Mouse (Mus musculus): Measurements from ENCODE around the gene Ifna9. TPM values are rescaled to one million over a fixed set of nuclear protein-coding genes. Genes with fewer than 3 reads are reported as not detected.
"Not testable (repeated sequence)": the region's sequence is repeated elsewhere in the genome, so short reads cannot be mapped to it uniquely, and the experiment has no call there.

Ifna9 gene
- not detected in 2 replicates for polyA plus RNA-seq (2016; fragmentation: Nextera tagmentation; extraction: Ambion mirVana)

- Histone ChIP-seq H3K27me3 (replicated peaks) (no peaks in the 10 kb centered on the region), H3K36me3 (no peaks in the 10 kb centered on the region), H3K4me2 (replicated peaks) (no peak within 1 kb of the TSS), H3K4me1 (no peaks in the 10 kb centered on the region), H3K4me3 (no peak within 1 kb of the TSS), H3K27ac (no peak within 1 kb of the TSS), H3K9ac (no peak within 1 kb of the TSS), H3K9me3 (no peaks in the 10 kb centered on the region)
- ATAC-seq (ENCODE audit: low FRiP score, low read depth): no peak
- WGBS: 79% methylated on average over 1 of the region's 1 CpGs
Observed at GRCm38 (mm10) chr4:88592285-88592684, at the start of gene Ifna9. Ifna9 (minus strand) TSS chr4:88592385.

GRCm38 (mm10) chr4:88641077-88641831, 49.1 kb upstream of the Ifna9 start:
- Histone ChIP-seq H3K9ac (no peak overlapping the region), H3K4me2 (replicated peaks) (peak overlapping the region; percentile 40), H3K4me1 (no peaks in the 10 kb centered on the region), H3K27ac (no peak overlapping the region), H3K36me3 (no peaks in the 10 kb centered on the region), H3K9me3 (no peaks in the 10 kb centered on the region), H3K4me3 (no peak overlapping the region), H3K27me3 (replicated peaks) (no peaks in the 10 kb centered on the region)
- ATAC-seq (ENCODE audit: low FRiP score, low read depth): peak; percentile 92
- WGBS: 14% methylated on average over 11 of the region's 11 CpGs

DNA sequence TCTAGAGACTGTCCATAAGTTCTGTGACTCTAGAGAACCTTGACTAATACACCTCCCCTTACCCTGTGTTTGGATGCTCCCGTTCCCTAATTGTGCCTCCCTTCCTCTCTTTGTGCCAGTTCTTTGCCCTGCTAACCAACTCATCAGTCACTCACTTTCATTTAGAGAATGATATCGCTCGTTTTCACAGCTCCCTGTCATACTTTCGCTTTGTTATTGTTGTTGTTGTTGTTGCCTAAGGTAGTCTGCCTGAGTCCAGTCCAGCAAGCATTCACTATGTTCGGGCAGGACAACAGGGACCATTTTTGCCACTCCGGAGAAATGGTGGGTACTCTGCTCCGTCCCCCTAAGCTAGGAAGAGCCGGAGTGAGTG, 48.5 kb upstream of the Ifna9 start:
- 64% methylated on average over 8 of the region's 8 CpGs for WGBS
- no peaks in the 10 kb centered on the region for H3K27me3 ChIP-seq (replicated peaks)
- no peaks in the 10 kb centered on the region for H3K9me3 ChIP-seq
- no peak for ATAC-seq (ENCODE audit: low FRiP score, low read depth)
- H3K27ac ChIP-seq: no peak overlapping the region
- H3K36me3 ChIP-seq: no peaks in the 10 kb centered on the region
- peak overlapping the region; percentile 40 for H3K4me2 ChIP-seq (replicated peaks)
- no peak overlapping the region for H3K4me3 ChIP-seq
- no peak overlapping the region for H3K9ac ChIP-seq
- H3K4me1 ChIP-seq: no peaks in the 10 kb centered on the region

DNA sequence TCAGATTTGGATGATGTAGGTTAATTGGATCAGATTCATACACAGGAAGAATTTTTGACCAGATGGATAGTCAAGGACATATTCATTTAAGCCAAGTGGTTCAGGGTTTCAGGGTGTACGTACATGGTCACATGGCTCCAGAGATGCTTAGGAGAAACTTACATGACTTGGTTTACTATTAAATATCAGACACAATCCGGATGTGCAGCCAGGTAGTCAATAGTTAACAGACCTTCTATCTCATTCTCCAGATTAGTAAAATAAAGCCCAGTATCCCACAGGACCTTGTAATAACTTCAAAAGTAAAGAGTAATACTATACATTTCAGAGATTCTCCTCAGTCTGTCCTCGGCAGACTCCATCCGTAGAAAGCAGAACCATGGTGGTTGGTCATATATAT, 42.1 kb upstream of the Ifna9 start, which contains the start of gene C87499:
Gene C87499, minus strand, starts transcription at position 101 of the 400 bp plus-strand sequence.
- Histone ChIP-seq H3K9ac (no peak within 1 kb of the TSS), H3K27ac (no peak within 1 kb of the TSS), H3K4me1 (no peaks in the 10 kb centered on the region), H3K4me2 (replicated peaks) (no peak within 1 kb of the TSS), H3K36me3 (no peaks in the 10 kb centered on the region), H3K4me3 (no peak within 1 kb of the TSS), H3K9me3 (no peaks in the 10 kb centered on the region), H3K27me3 (replicated peaks) (no peaks in the 10 kb centered on the region)
- WGBS: 93% methylated on average over 4 of the region's 4 CpGs
- ATAC-seq (ENCODE audit: low FRiP score, low read depth): no peak

DNA sequence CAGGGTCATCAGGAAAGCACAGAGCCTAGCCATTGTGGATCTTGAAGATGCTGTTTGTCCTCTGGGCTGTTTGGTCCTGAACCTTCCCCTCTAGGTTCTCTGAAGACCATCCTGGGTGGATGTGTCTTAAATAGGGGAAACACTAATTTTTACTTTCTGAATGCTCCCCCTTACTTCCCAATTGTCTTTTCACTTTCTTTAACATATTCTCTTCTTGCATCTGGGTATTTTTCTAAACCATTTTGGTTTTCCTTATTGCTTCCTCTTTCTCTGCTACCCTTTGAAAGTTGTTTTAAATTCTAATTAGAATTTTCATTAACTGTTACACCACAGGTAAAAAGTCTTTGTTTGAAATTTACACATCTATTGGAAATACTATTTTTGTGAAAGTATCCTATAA, 11.1 kb upstream of the Ifna9 start, which contains the start of gene Ifna12:
Gene Ifna12, minus strand, starts transcription at position 101 of the 400 bp plus-strand sequence.
- no peak for ATAC-seq (ENCODE audit: low FRiP score, low read depth)
- Histone ChIP-seq H3K4me3 (no peak within 1 kb of the TSS), H3K9ac (no peak within 1 kb of the TSS), H3K4me2 (replicated peaks) (no peak within 1 kb of the TSS), H3K27ac (no peak within 1 kb of the TSS), H3K36me3 (no peaks in the 10 kb centered on the region), H3K4me1 (no peaks in the 10 kb centered on the region), H3K27me3 (replicated peaks) (no peaks in the 10 kb centered on the region), H3K9me3 (no peaks in the 10 kb centered on the region)

- H3K4me2 ChIP-seq (replicated peaks): no peak within 1 kb of the TSS
- no peak within 1 kb of the TSS for H3K9ac ChIP-seq
- no peak within 1 kb of the TSS for H3K27ac ChIP-seq
- no peak within 1 kb of the TSS for H3K4me3 ChIP-seq
- no peaks in the 10 kb centered on the region for H3K36me3 ChIP-seq
- no peaks in the 10 kb centered on the region for H3K4me1 ChIP-seq
- WGBS: 77% methylated on average over 1 of the region's 1 CpGs
- no peak for ATAC-seq (ENCODE audit: low FRiP score, low read depth)
- no peaks in the 10 kb centered on the region for H3K9me3 ChIP-seq
- H3K27me3 ChIP-seq (replicated peaks): no peaks in the 10 kb centered on the region
Observed at GRCm38 (mm10) chr4:88571698-88572097, 20.5 kb downstream of the Ifna9 start, which contains the start of gene Ifna14. Ifna14 (minus strand) TSS chr4:88571798.

GRCm38 (mm10) chr4:88561791-88562190, 30.4 kb downstream of the Ifna9 start:
- H3K9me3 ChIP-seq: no peaks in the 10 kb centered on the region
- WGBS: 86% methylated on average over 1 of the region's 1 CpGs
- no peak overlapping the region for H3K4me2 ChIP-seq (replicated peaks)
- no peaks in the 10 kb centered on the region for H3K27me3 ChIP-seq (replicated peaks)
- H3K36me3 ChIP-seq: no peaks in the 10 kb centered on the region
- no peaks in the 10 kb centered on the region for H3K4me1 ChIP-seq
- no peak overlapping the region for H3K9ac ChIP-seq
- no peak overlapping the region for H3K4me3 ChIP-seq
- no peak for ATAC-seq (ENCODE audit: low FRiP score, low read depth)
- H3K27ac ChIP-seq: no peak overlapping the region

DNA sequence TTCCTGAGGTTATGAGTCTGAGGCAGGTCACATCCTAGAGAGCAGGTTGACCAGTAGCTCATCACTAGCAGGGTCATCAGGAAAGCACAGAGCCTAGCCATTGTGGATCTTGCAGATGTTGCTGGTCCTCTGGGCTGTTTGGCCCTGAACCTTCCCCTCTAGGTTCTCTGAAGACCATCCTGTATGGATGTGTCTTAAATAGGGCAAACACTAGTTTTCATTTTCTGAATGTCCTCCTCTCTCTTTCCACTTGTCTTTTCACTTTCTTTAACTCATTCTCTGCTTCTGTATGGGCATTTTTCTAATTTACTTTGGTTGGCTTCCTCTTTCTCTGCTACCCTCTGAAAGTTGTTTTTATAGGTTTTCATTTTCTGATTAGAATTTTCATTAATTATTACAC, 34.0 kb downstream of the Ifna9 start, which contains the start of gene Ifna15:
Gene Ifna15, minus strand, starts transcription at position 101 of the 400 bp plus-strand sequence.
- H3K27ac ChIP-seq; ATAC-seq (ENCODE audit: low FRiP score, low read depth): not testable (repeated sequence)

GRCm38 (mm10) chr4:88550161-88550945, 41.8 kb downstream of the Ifna9 start:
- H3K27me3 ChIP-seq (replicated peaks): no peaks in the 10 kb centered on the region
- H3K4me2 ChIP-seq (replicated peaks): peak overlapping the region; percentile 52
- H3K9me3 ChIP-seq: no peaks in the 10 kb centered on the region
- ATAC-seq (ENCODE audit: low FRiP score, low read depth): peak; percentile 76; the same call in 1 of the 2 replicates
- 39% methylated on average over 22 of the region's 22 CpGs for WGBS
- H3K4me1 ChIP-seq: no peaks in the 10 kb centered on the region
- H3K36me3 ChIP-seq: no peaks in the 10 kb centered on the region
- H3K9ac ChIP-seq: no peak overlapping the region
- no peak overlapping the region for H3K4me3 ChIP-seq
- no peak overlapping the region for H3K27ac ChIP-seq

More for the DNA sequence above, 34.0 kb downstream of the Ifna9 start, which contains the start of gene Ifna15:
- not testable (repeated sequence) for H3K9ac ChIP-seq; H3K9me3 ChIP-seq; H3K4me3 ChIP-seq; H3K4me2 ChIP-seq (replicated peaks); H3K36me3 ChIP-seq; H3K27me3 ChIP-seq (replicated peaks); H3K4me1 ChIP-seq

- Histone ChIP-seq H3K9ac (no peak overlapping the region), H3K27me3 (replicated peaks) (no peaks in the 10 kb centered on the region), H3K4me3 (no peak overlapping the region), H3K4me2 (replicated peaks) (no peak overlapping the region), H3K27ac (no peak overlapping the region), H3K36me3 (no peaks in the 10 kb centered on the region), H3K9me3 (no peaks in the 10 kb centered on the region), H3K4me1 (no peaks in the 10 kb centered on the region)
- WGBS: 82% methylated on average over 1 of the region's 1 CpGs
- ATAC-seq (ENCODE audit: low FRiP score, low read depth): no peak
Observed at GRCm38 (mm10) chr4:88547986-88548385, 44.2 kb downstream of the Ifna9 start.

- Histone ChIP-seq H3K36me3 (no peaks in the 10 kb centered on the region), H3K27ac (no peak overlapping the region), H3K4me2 (replicated peaks) (no peak overlapping the region), H3K4me3 (no peak overlapping the region), H3K4me1 (no peaks in the 10 kb centered on the region), H3K9me3 (no peaks in the 10 kb centered on the region), H3K9ac (no peak overlapping the region), H3K27me3 (replicated peaks) (no peaks in the 10 kb centered on the region)
- 46% methylated on average over 2 of the region's 2 CpGs for WGBS
- ATAC-seq (ENCODE audit: low FRiP score, low read depth): peak; percentile 80
Observed at GRCm38 (mm10) chr4:88543649-88544234, 48.4 kb downstream of the Ifna9 start.

Measured in neural tube, embryonic 12.5 days (tissue).